Mouse (Mus musculus) forebrain, embryonic 16.5 days (tissue): ENCODE measurements around the gene Msln. TPM values are rescaled to one million over a fixed set of nuclear protein-coding genes. Genes with fewer than 3 reads are reported as not detected.

Source experiments
- ATAC-seq: fragments of 200-750 bp; cut with Nextera tagmentation; 2 replicates; pipeline ENCODE4 v1.8.0; 2017; ENCODE audit warnings: mild to moderate bottlenecking, moderate library complexity
- H3K27ac ChIP-seq: fragments of 300-500 bp; sonication (generic); 2 replicates; pipeline ENCODE4 v1.5.1; 2014; ENCODE audit warnings: low read length, control low read depth
- H3K27me3 ChIP-seq: fragments of 300-500 bp; sonication (generic); replicated peaks from 2 replicates; pipeline ENCODE4 v1.6.1; 2014; ENCODE audit warnings: low read length; ENCODE audit not compliant: control insufficient read depth, insufficient read depth
- H3K36me3 ChIP-seq: fragments of 300-500 bp; sonication (generic); 2 replicates; pipeline ENCODE4 v1.6.1; 2014; ENCODE audit not compliant: control insufficient read depth, insufficient read depth
- H3K4me1 ChIP-seq: fragments of 300-500 bp; sonication (generic); replicated peaks from 2 replicates; pipeline ENCODE4 v1.6.1; 2014; ENCODE audit warnings: low read length; ENCODE audit not compliant: control insufficient read depth, insufficient read depth
- H3K4me2 ChIP-seq: fragments of 300-500 bp; sonication (generic); 2 replicates; pipeline ENCODE4 v1.6.1; 2014; ENCODE audit warnings: mild to moderate bottlenecking, low read length, control low read depth
- H3K4me3 ChIP-seq: fragments of 300-500 bp; sonication (generic); replicated peaks from 2 replicates; pipeline ENCODE4 v1.5.1; 2014; ENCODE audit warnings: mild to moderate bottlenecking, low read length, control low read depth
- H3K9ac ChIP-seq: fragments of 300-500 bp; sonication (generic); replicated peaks from 2 replicates; pipeline ENCODE4 v1.6.1; 2014; ENCODE audit warnings: low read depth, low read length, control low read depth
- H3K9me3 ChIP-seq: fragments of 300-500 bp; sonication (generic); 2 replicates; pipeline ENCODE4 v1.6.1; 2016; ENCODE audit warnings: low read length; ENCODE audit not compliant: control insufficient read depth
- WGBS: fragments of 180-500 bp; shearing (Covaris S2); extraction: QIAGEN DNeasy Blood & Tissue Kit; methylation state at CpG from one replicate; pipeline ENCODE4 v1.1.7; 2014; 5-methylcytosine and 5-hydroxymethylcytosine counted together
- polyA plus RNA-seq: library from polyadenylated mRNA; unstranded; fragments of >200 nt; fragmentation: Nextera tagmentation; extraction: Ambion mirVana; gene quantifications from 2 replicates; pipeline ENCODE4 v1.2.1, GENCODE M21; 2015

The Msln gene
- polyA plus RNA-seq, 1 experiment from 2014 or later = 0.85 TPM

DNA sequence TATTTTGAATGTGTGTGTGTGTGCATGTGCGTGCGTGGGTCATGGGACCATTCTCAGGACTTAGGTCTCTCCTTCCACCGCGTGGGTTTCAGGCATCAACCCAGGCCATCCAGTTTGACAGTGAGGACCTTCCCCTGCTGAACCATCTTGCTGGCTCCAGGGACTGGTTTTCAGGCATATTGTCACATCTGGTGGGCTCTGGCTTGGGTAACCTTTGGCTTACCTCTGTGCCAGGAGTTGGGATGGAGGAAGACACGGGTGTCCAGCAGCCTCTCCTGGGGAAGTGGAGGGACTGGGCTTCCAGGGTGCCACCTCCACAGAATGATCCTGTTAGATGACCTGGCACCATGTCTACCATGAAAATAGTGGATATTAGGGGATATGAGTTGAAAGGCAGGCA lies 23.8 kb upstream of the Msln start:
- ATAC-seq = no peak
- H3K9ac ChIP-seq = no peak overlapping the region
- no peak overlapping the region for H3K27ac ChIP-seq
- no peak overlapping the region for H3K4me2 ChIP-seq
- H3K4me3 ChIP-seq = no peak overlapping the region
- H3K27me3 ChIP-seq = no peaks in the 10 kb centered on the region
- peaks cover 10% of the 10 kb centered on the region; the same call in 1 of the 2 replicates for H3K36me3 ChIP-seq
- WGBS = 92% methylated on average over 5 of the region's 5 CpGs
- H3K9me3 ChIP-seq = no peaks in the 10 kb centered on the region
- peaks cover 11% of the 10 kb centered on the region for H3K4me1 ChIP-seq

DNA sequence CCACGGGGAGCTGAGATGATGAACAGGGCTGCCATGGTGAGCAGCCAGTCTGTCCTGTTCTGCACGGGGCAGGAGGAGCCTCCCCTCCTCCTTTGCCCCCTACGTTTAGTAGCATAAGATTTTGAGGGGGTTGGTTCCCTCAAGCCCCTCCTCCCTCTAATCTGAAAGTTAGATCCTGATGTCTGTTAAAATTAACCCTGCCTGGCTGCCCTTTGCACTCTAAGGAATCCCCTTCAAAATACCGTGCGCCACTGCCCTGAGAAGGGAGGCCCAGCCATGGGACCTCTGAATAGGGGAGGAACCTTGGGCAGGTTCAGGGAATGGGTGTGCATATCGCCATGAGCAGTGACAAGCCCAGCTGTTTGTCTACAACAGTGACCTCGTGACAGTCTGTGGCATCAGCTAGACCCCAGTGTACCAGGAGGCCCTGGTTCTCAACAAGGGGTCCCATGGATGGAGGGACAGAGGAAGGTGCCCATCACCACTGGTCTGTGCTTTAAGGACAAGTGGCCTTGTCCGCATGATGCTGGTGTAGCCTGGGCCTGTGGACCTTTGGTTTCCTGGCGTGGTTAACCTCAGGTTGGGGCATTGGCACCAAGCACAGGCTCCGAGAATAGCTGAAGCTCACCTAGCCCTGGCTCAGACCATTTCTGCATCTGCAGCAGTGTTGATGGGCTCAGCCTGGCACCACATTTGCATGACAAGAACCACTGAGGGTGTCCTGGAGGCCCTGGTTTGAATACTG lies 21.3 kb upstream of the Msln start:
- Histone ChIP-seq H3K4me1 (peaks cover 11% of the 10 kb centered on the region), H3K9ac (no peak overlapping the region), H3K4me2 (no peak overlapping the region), H3K9me3 (no peaks in the 10 kb centered on the region), H3K27ac (no peak overlapping the region), H3K27me3 (no peaks in the 10 kb centered on the region), H3K4me3 (no peak overlapping the region), H3K36me3 (no peaks in the 10 kb centered on the region)
- WGBS = 82% methylated on average over 10 of the region's 10 CpGs
- ATAC-seq = no peak

DNA sequence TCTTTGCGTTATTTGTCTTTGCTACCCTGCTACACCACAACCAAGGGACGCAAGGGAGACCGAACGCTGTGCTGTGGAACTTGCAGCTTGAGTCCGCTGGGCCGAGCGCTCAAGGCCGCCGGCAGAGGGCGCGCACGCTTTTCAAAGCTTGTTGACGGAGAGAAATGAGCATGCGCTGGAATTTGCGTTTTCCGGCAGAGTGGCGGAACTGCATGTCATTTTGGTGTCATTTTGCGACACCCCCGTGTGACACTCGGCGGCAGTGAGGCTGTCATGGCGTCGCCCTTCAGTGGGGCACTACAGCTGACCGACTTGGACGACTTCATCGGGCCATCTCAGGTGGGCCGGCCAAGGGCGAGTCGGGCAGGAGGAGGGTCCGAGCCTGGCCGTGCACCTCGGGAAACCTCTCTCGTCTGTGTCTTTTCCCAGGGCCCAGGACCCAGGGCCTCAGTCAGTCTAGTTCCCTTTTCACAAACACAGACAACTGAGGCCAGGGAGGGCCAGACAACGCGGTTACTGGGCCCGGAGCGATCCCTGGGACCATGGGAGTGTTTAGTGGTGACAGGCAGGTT lies 19.5 kb upstream of the Msln start, which contains the start of gene Narfl:
Gene Narfl (plus strand): TSS at position 228 of the 572 bp plus-strand sequence.
- H3K9me3 ChIP-seq = no peaks in the 10 kb centered on the region
- H3K9ac ChIP-seq = peak within 1 kb of the TSS; percentile 64
- ATAC-seq = peak; percentile 90
- H3K27me3 ChIP-seq = no peaks in the 10 kb centered on the region
- no peaks in the 10 kb centered on the region for H3K36me3 ChIP-seq
- peak within 1 kb of the TSS; percentile 54 for H3K4me3 ChIP-seq
- H3K4me1 ChIP-seq = peaks cover 11% of the 10 kb centered on the region
- WGBS = under 1% methylated on average over 37 of the region's 37 CpGs
- no peak within 1 kb of the TSS for H3K27ac ChIP-seq
- H3K4me2 ChIP-seq = peak within 1 kb of the TSS; percentile 70

DNA sequence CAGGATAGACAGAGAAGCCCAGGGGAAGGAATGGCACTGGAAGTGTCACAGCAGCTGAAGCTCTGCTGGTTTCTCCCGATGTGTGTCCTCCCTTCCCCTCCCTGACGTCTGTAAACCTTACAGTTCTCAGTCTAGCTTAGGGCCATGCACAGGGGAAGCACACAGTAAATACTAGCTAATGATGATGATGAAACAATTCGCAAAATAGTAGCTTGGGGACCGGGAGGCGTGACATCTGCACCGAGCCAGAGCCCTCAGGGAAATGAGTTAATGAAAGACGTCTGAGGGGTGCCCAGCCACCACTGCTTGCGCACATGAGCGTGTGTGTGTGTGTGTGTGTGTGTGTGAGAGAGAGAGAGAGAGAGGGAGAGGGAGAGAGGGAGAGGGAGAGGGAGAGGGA lies 15.2 kb upstream of the Msln start:
- WGBS = 48% methylated on average over 9 of the region's 9 CpGs
- Histone ChIP-seq H3K36me3 (no peaks in the 10 kb centered on the region), H3K9ac (no peak overlapping the region), H3K4me1 (peaks cover 11% of the 10 kb centered on the region), H3K27ac (no peak overlapping the region), H3K9me3 (no peaks in the 10 kb centered on the region), H3K27me3 (no peaks in the 10 kb centered on the region), H3K4me3 (no peak overlapping the region), H3K4me2 (no peak overlapping the region)
- ATAC-seq = no peak

DNA sequence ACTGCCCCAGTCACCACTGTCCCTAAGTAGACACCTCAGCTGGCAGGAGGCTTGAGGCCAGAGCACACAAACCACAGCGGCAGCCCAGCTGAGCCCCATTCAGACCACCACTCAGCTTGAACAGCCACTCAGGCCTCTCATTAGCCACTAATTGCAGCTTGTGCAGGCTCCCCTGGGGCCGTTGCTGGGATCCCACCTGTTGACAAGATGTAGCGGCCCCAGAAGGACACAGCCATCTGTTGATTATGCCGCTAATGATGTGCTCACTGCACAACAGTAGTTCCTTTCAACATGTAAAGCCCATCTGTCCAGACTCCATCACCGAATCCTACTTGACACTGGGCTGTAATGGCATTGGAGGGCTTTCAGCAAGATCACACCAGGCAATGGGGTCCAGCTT lies 11.7 kb upstream of the Msln start:
- Histone ChIP-seq H3K9me3 (no peaks in the 10 kb centered on the region), H3K9ac (no peak overlapping the region), H3K27ac (no peak overlapping the region), H3K36me3 (no peaks in the 10 kb centered on the region), H3K4me2 (no peak overlapping the region), H3K4me1 (0 out of 2 replicates have a peak, but pooled peaks cover 3% of the 10 kb centered on the region), H3K4me3 (no peak overlapping the region), H3K27me3 (no peaks in the 10 kb centered on the region)
- ATAC-seq = no peak
- 11% methylated on average over 5 of the region's 5 CpGs for WGBS

DNA sequence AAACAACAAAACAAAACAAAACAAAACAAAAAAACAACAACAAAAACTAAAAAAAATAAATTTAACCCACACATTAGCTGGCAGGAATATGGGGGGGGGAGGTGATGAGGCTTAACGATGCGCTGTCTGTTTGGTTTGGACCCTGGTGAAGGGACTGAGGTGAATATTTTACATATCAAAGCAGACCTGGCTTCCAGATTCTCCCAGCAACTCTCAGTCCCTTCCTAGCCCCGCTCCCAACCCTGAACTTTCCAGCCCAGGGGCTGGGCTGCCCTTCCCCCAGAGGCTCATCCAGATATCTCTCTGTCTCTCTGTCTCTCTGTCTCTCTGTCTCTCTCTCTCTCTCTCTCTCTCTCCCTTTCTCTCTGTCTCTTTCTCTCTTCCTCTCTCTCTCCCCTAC lies 8.4 kb upstream of the Msln start:
- Histone ChIP-seq H3K27ac (no peak overlapping the region), H3K36me3 (no peaks in the 10 kb centered on the region), H3K4me3 (no peak overlapping the region), H3K4me2 (no peak overlapping the region), H3K27me3 (no peaks in the 10 kb centered on the region), H3K9me3 (no peaks in the 10 kb centered on the region), H3K4me1 (0 out of 2 replicates have a peak, but pooled peaks cover 3% of the 10 kb centered on the region), H3K9ac (no peak overlapping the region)
- ATAC-seq = no peak
- 45% methylated on average over 3 of the region's 3 CpGs for WGBS

DNA sequence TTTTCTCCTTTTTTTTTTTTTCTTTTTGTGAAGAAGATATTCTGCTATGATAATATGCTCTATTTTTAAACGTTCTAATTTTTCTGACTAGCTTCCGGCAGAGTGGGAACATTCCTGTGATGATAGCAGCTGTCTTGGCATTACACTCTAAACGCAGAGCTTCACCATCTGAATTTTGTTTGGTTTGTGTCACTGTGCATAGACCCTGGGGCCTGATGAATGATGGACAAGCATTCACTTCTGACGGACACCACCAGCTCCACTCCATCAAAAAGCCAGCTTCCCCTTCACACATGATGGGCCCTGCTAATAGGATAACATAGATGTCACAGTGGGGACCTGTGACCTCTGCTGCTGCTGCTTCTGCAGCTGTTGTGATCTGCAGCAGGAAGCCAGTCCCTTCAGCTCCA lies 7.4 kb upstream of the Msln start:
- H3K4me1 ChIP-seq = 0 out of 2 replicates have a peak, but pooled peaks cover 3% of the 10 kb centered on the region
- no peak overlapping the region for H3K9ac ChIP-seq
- 67% methylated on average over 4 of the region's 4 CpGs for WGBS
- H3K4me3 ChIP-seq = no peak overlapping the region
- H3K27ac ChIP-seq = no peak overlapping the region
- no peak overlapping the region for H3K4me2 ChIP-seq
- H3K36me3 ChIP-seq = no peaks in the 10 kb centered on the region
- no peaks in the 10 kb centered on the region for H3K27me3 ChIP-seq
- no peaks in the 10 kb centered on the region for H3K9me3 ChIP-seq
- ATAC-seq = no peak

DNA sequence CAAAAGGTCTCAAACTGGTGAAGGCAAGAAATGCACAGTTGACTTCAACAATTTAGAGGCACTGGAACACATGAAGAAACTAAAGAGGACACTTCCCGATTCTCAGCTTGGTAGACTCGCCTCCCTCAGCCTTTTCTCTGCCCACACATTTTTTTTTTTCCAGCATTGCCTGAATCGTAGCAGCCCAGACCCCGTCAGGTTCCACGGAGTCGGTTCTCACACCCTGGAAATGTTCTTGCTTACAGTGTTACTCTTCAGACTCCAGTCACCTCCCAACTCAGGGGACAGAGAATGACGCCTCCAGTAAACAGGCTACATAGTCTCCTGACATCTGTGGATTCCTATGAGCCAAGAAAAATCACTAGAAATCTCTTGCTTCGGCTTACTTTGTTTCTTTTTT lies 6.0 kb upstream of the Msln start:
- ATAC-seq = no peak
- no peak overlapping the region for H3K4me2 ChIP-seq
- no peaks in the 10 kb centered on the region for H3K9me3 ChIP-seq
- H3K9ac ChIP-seq = no peak overlapping the region
- H3K4me1 ChIP-seq = no peaks in the 10 kb centered on the region
- no peak overlapping the region for H3K27ac ChIP-seq
- no peak overlapping the region for H3K4me3 ChIP-seq
- WGBS = 75% methylated on average over 8 of the region's 8 CpGs
- no peaks in the 10 kb centered on the region for H3K27me3 ChIP-seq
- H3K36me3 ChIP-seq = no peaks in the 10 kb centered on the region

DNA sequence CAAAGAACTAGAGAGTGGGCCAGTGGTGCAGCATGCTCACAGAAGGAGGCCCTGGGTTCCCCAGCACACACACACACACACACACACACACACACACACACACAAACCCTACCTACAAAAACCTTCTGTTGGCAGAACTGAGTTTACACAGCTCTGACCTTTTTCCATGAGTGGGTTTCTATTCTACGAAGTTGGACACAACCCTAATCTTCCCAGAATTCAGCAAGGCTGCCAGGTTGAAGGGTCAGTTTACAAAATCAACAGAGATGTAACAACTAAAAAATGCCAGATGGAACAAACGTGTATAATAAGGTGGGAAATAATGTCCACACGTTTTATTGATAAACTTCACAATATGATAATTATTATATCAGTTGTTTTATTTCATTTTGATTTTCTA lies 3.5 kb upstream of the Msln start:
- no peak overlapping the region for H3K4me2 ChIP-seq
- no peaks in the 10 kb centered on the region for H3K4me1 ChIP-seq
- no peak overlapping the region for H3K27ac ChIP-seq
- no peak overlapping the region for H3K9ac ChIP-seq
- no peak for ATAC-seq
- no peak overlapping the region for H3K4me3 ChIP-seq
- H3K36me3 ChIP-seq = no peaks in the 10 kb centered on the region
- H3K9me3 ChIP-seq = no peaks in the 10 kb centered on the region
- WGBS = 79% methylated on average over 3 of the region's 3 CpGs
- H3K27me3 ChIP-seq = no peaks in the 10 kb centered on the region
